Mouse (Mus musculus): ENCODE data around the gene Grin2a. TPM values are rescaled to one million over a fixed set of nuclear protein-coding genes. Genes with fewer than 3 reads are reported as not detected.

Grin2a gene
- polyA plus RNA-seq, 1 experiment from 2014 or later, result 1.0 TPM

DNA sequence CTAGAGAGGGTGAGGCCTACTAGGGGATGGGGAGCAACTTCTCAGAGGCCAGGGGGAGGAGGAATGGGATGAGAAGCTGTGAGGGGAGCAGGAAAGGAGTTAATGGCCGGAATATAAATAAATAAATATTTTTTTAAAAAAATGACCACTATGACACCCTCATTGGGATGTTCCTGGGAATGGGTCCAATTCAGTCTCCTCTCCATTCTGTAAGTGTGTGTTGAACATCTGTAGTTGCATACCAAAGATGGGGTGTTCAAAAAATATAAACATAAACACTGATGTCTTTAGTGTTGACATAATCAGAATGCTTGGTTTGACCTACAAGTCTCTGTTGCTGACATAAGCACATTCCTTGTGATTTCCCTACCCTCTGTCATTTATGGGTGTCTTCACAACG, 298.2 kb downstream of the Grin2a start:
- DNase-seq (ENCODE audit: low spot score) (no peak), ATAC-seq (ENCODE audit: insufficient read depth, low FRiP score, low TSS enrichment) (no peak)
- no peaks in the 10 kb centered on the region for H3K27me3 ChIP-seq (ENCODE audit: control insufficient read depth, insufficient read depth, low read length)
- no peaks in the 10 kb centered on the region for H3K36me3 ChIP-seq (ENCODE audit: control insufficient read depth, insufficient read depth, low read length)
- no peaks in the 10 kb centered on the region for H3K4me1 ChIP-seq (ENCODE audit: control insufficient read depth, insufficient read depth, low read length)
- H3K4me2 ChIP-seq (ENCODE audit: low read depth), result no peak overlapping the region
- H3K9ac ChIP-seq (ENCODE audit: low read length), result no peak overlapping the region
- no peaks in the 10 kb centered on the region for H3K9me3 ChIP-seq (ENCODE audit: control insufficient read depth, low read length)
- no peak overlapping the region for H3K4me3 ChIP-seq (ENCODE audit: low read depth, low read length)
- WGBS, result 69% methylated on average over 2 of the region's 2 CpGs
- H3K27ac ChIP-seq (ENCODE audit: low read depth, low read length), result no peak overlapping the region

DNA sequence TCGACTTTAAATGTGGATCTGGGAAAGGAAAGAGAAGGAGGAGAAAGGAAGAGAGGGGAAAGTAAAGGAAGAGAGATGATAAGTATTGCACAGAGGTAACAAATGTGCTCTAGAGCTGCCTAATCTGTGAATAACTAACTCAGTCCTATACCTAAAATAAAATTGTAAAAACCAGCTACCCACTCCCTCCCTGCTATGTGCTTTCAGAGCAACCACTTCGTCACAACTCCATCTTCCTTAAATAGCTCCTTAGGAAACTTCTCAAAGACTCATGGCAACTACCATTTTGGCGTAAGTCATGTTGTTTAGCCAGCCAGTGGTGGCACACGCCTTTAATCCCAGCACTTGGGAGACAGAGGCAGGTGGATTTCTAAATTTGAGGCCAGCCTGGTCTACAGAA, 301.3 kb downstream of the Grin2a start:
- WGBS, result 82% methylated on average over 4 of the region's 4 CpGs
- H3K9ac ChIP-seq (ENCODE audit: low read length), result no peak overlapping the region
- H3K4me2 ChIP-seq (ENCODE audit: low read depth), result no peak overlapping the region
- H3K27ac ChIP-seq (ENCODE audit: low read depth, low read length), result no peak overlapping the region
- no peak overlapping the region for H3K4me3 ChIP-seq (ENCODE audit: low read depth, low read length)
- H3K36me3 ChIP-seq (ENCODE audit: control insufficient read depth, insufficient read depth, low read length), result no peaks in the 10 kb centered on the region
- H3K4me1 ChIP-seq (ENCODE audit: control insufficient read depth, insufficient read depth, low read length), result no peaks in the 10 kb centered on the region
- no peaks in the 10 kb centered on the region for H3K27me3 ChIP-seq (ENCODE audit: control insufficient read depth, insufficient read depth, low read length)
- DNase-seq (ENCODE audit: low spot score), result no peak
- ATAC-seq (ENCODE audit: insufficient read depth, low FRiP score, low TSS enrichment), result no peak
- H3K9me3 ChIP-seq (ENCODE audit: control insufficient read depth, low read length), result no peaks in the 10 kb centered on the region

DNA sequence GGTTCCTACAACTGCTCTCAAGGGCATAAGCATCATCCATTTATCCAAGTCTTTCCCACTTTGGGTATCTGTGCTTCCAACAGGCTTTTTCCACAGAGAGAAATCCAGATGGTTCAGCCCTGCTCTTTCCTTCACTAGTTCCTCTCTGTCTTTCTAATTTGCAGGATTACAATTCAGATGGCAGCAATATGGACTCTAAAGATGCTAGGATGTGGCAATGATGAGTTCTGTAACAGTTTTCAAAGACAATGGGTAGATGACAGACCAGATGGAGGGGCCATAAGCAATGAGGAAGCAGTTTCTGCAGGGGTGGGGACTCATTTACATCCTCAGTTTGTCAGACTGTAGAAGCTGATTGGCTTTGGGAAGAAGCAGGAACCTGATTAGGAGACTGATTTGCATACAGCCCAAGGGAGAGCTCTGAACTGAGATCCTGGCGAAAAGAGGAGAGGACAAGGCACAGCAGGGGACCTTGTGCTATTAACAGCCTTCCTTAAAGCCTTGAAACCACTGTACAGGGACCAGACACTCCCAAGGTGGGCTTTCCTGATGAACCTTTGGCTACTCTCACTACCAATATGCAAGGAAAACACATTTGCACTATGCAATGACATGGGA, 306.7 kb downstream of the Grin2a start:
- ATAC-seq (ENCODE audit: insufficient read depth, low FRiP score, low TSS enrichment) (no peak), DNase-seq (ENCODE audit: low spot score) (no peak)
- Histone ChIP-seq H3K27me3 (ENCODE audit: control insufficient read depth, insufficient read depth, low read length) (no peaks in the 10 kb centered on the region), H3K4me3 (ENCODE audit: low read depth, low read length) (no peak overlapping the region), H3K27ac (ENCODE audit: low read depth, low read length) (no peak overlapping the region), H3K36me3 (ENCODE audit: control insufficient read depth, insufficient read depth, low read length) (no peaks in the 10 kb centered on the region), H3K4me2 (ENCODE audit: low read depth) (no peak overlapping the region), H3K9ac (ENCODE audit: low read length) (no peak overlapping the region), H3K9me3 (ENCODE audit: control insufficient read depth, low read length) (no peaks in the 10 kb centered on the region), H3K4me1 (ENCODE audit: control insufficient read depth, insufficient read depth, low read length) (no peaks in the 10 kb centered on the region)
- WGBS, result 32% methylated on average over 1 of the region's 1 CpGs

DNA sequence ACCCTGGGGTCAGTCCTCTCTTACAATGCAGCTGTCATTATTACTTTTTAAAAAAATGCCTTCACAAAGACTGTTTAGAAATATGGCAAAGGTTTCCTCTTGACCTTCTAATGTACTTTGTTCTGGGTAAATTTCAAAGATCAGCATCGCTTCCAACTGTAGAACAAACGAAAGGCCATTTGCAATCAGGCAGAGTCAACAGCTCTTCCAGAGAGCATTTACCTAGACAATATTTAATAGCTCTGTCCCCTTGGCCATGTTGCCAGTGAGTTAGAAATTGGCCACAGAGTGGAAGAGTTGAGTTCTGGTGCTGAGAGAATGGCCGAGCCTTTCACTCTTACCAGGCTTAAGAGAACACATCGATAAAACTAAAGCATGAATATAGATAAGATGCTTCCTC, 314.8 kb downstream of the Grin2a start:
- DNase-seq (ENCODE audit: low spot score), result no peak
- H3K27ac ChIP-seq (ENCODE audit: low read depth, low read length), result no peak overlapping the region
- no peak for ATAC-seq (ENCODE audit: insufficient read depth, low FRiP score, low TSS enrichment)
- H3K9me3 ChIP-seq (ENCODE audit: control insufficient read depth, low read length), result no peaks in the 10 kb centered on the region
- H3K36me3 ChIP-seq (ENCODE audit: control insufficient read depth, insufficient read depth, low read length), result no peaks in the 10 kb centered on the region
- 83% methylated on average over 4 of the region's 4 CpGs for WGBS
- H3K4me2 ChIP-seq (ENCODE audit: low read depth), result no peak overlapping the region
- no peaks in the 10 kb centered on the region for H3K27me3 ChIP-seq (ENCODE audit: control insufficient read depth, insufficient read depth, low read length)
- no peak overlapping the region for H3K9ac ChIP-seq (ENCODE audit: low read length)
- no peak overlapping the region for H3K4me3 ChIP-seq (ENCODE audit: low read depth, low read length)
- no peaks in the 10 kb centered on the region for H3K4me1 ChIP-seq (ENCODE audit: control insufficient read depth, insufficient read depth, low read length)

DNA sequence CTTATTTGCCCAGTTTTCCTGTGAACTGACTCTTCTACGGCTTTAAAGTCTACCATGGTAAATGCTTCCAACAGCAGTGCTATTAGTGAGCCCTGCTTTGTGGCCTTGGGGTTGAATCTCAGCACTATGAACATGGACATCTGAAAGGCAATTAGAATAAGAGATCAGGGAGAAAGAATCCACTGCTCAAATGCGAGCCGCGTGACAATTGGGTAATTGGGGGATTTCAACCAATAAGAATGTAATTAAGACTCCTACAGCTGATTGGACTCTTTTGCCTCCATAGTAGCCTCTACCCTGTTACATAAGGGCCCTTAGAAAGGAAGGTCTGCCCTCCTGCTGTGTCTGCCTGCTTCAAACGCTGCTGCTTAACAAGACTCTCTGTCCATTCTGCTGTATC, 315.4 kb downstream of the Grin2a start:
- H3K36me3 ChIP-seq (ENCODE audit: control insufficient read depth, insufficient read depth, low read length), result no peaks in the 10 kb centered on the region
- H3K4me3 ChIP-seq (ENCODE audit: low read depth, low read length), result no peak overlapping the region
- WGBS, result 60% methylated on average over 5 of the region's 5 CpGs
- no peaks in the 10 kb centered on the region for H3K4me1 ChIP-seq (ENCODE audit: control insufficient read depth, insufficient read depth, low read length)
- no peak overlapping the region for H3K27ac ChIP-seq (ENCODE audit: low read depth, low read length)
- H3K27me3 ChIP-seq (ENCODE audit: control insufficient read depth, insufficient read depth, low read length), result no peaks in the 10 kb centered on the region
- H3K4me2 ChIP-seq (ENCODE audit: low read depth), result no peak overlapping the region
- no peak overlapping the region for H3K9ac ChIP-seq (ENCODE audit: low read length)
- ATAC-seq (ENCODE audit: insufficient read depth, low FRiP score, low TSS enrichment), result no peak
- DNase-seq (ENCODE audit: low spot score), result no peak
- no peaks in the 10 kb centered on the region for H3K9me3 ChIP-seq (ENCODE audit: control insufficient read depth, low read length)

DNA sequence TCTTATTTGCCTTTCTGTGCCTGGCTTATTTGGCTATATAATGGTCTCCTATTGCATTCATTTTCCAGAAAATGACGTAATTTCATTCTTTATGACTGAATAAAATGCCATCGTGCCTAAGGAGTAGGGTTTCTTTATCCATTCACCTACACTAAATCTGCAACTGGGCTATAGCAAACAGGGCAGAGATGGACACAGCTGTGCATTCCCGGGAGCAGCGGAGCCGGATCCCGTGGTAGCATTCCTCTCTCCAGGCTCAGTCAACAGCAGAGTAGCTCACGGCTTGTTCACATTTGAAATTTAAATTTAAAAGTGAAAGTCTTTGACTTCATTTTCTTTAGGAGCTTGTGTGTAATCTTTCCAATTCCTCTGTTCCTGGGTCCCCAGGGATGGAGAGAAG, 316.6 kb downstream of the Grin2a start:
- H3K9me3 ChIP-seq (ENCODE audit: control insufficient read depth, low read length), result no peaks in the 10 kb centered on the region
- no peak overlapping the region for H3K4me3 ChIP-seq (ENCODE audit: low read depth, low read length)
- 78% methylated on average over 7 of the region's 7 CpGs for WGBS
- no peak overlapping the region for H3K27ac ChIP-seq (ENCODE audit: low read depth, low read length)
- H3K4me1 ChIP-seq (ENCODE audit: control insufficient read depth, insufficient read depth, low read length), result no peaks in the 10 kb centered on the region
- no peak overlapping the region for H3K4me2 ChIP-seq (ENCODE audit: low read depth)
- DNase-seq (ENCODE audit: low spot score), result no peak
- no peaks in the 10 kb centered on the region for H3K36me3 ChIP-seq (ENCODE audit: control insufficient read depth, insufficient read depth, low read length)
- H3K9ac ChIP-seq (ENCODE audit: low read length), result no peak overlapping the region
- no peaks in the 10 kb centered on the region for H3K27me3 ChIP-seq (ENCODE audit: control insufficient read depth, insufficient read depth, low read length)
- no peak for ATAC-seq (ENCODE audit: insufficient read depth, low FRiP score, low TSS enrichment)

DNA sequence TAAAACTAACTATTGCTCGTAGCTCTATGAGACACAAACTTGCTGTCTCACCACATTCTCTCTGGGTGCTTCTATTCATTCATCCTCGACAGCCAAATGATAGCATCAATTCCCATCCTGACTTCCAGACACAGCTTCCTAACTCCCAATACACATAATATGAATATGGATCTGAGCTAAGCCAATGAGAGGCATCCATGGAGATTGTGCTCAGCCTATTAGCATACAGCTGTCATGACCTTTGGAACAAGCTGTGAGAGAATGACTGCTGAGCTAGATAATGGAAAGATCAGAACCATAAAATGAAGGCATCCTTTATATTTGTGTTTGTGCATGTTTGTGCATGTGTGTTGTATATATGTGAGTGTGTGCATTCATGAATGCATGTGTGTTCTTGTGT, 323.0 kb downstream of the Grin2a start:
- Histone ChIP-seq H3K27ac (ENCODE audit: low read depth, low read length) (no peak overlapping the region), H3K36me3 (ENCODE audit: control insufficient read depth, insufficient read depth, low read length) (no peaks in the 10 kb centered on the region), H3K27me3 (ENCODE audit: control insufficient read depth, insufficient read depth, low read length) (no peaks in the 10 kb centered on the region), H3K9ac (ENCODE audit: low read length) (no peak overlapping the region), H3K4me1 (ENCODE audit: control insufficient read depth, insufficient read depth, low read length) (no peaks in the 10 kb centered on the region), H3K4me2 (ENCODE audit: low read depth) (no peak overlapping the region), H3K4me3 (ENCODE audit: low read depth, low read length) (no peak overlapping the region), H3K9me3 (ENCODE audit: control insufficient read depth, low read length) (no peaks in the 10 kb centered on the region)
- DNase-seq (ENCODE audit: low spot score), result no peak
- ATAC-seq (ENCODE audit: insufficient read depth, low FRiP score, low TSS enrichment), result peak; percentile 65; the same call in 1 of the 2 replicates
- 58% methylated on average over 2 of the region's 2 CpGs for WGBS

DNA sequence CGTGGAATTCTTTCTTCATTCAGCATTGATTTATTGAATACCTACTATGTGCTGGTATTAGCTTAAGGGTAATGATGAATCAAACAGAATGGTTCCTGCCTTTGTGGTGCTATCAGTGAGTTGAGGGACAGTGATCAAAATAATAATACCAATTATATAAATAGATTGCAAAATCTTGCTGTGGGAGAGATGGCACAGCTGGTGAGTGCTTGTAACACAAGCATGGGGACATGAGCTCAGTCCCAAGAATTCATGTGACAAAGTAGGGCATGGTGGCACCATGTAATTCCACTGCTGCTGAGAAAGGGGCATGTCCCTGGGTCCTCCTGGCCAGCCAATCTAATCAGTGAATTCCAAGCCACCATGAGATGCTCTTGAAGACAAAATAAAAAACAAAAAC, 324.1 kb downstream of the Grin2a start:
- ATAC-seq (ENCODE audit: insufficient read depth, low FRiP score, low TSS enrichment), result no peak
- DNase-seq (ENCODE audit: low spot score), result no peak
- Histone ChIP-seq H3K9ac (ENCODE audit: low read length) (no peak overlapping the region), H3K4me1 (ENCODE audit: control insufficient read depth, insufficient read depth, low read length) (no peaks in the 10 kb centered on the region), H3K4me2 (ENCODE audit: low read depth) (no peak overlapping the region), H3K9me3 (ENCODE audit: control insufficient read depth, low read length) (no peaks in the 10 kb centered on the region), H3K27ac (ENCODE audit: low read depth, low read length) (no peak overlapping the region), H3K27me3 (ENCODE audit: control insufficient read depth, insufficient read depth, low read length) (no peaks in the 10 kb centered on the region), H3K4me3 (ENCODE audit: low read depth, low read length) (no peak overlapping the region), H3K36me3 (ENCODE audit: control insufficient read depth, insufficient read depth, low read length) (no peaks in the 10 kb centered on the region)
- 86% methylated on average over 1 of the region's 1 CpGs for WGBS

DNA sequence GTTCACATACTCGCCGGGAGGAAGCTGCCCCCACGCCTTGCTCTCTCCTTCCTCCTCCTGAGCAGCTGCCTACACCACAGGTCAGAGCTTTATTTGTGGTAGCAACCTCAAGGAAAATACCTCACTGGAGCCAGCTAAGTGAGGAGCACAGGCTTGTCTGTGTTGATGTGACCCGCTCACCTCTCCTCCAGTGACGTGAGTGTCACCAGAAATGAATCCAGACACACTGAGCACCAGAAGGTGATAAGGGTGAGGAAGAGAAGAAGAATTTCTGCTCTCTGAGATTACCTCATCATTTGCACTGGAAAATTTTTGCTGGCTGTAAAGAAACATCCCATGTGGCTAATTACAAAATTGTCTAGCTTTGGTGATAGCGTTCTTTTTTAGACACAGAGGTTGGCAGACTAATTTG, 324.6 kb downstream of the Grin2a start:
- Histone ChIP-seq H3K9me3 (ENCODE audit: control insufficient read depth, low read length) (no peaks in the 10 kb centered on the region), H3K9ac (ENCODE audit: low read length) (no peak overlapping the region), H3K27me3 (ENCODE audit: control insufficient read depth, insufficient read depth, low read length) (no peaks in the 10 kb centered on the region), H3K36me3 (ENCODE audit: control insufficient read depth, insufficient read depth, low read length) (no peaks in the 10 kb centered on the region), H3K4me2 (ENCODE audit: low read depth) (no peak overlapping the region), H3K4me3 (ENCODE audit: low read depth, low read length) (no peak overlapping the region), H3K27ac (ENCODE audit: low read depth, low read length) (no peak overlapping the region), H3K4me1 (ENCODE audit: control insufficient read depth, insufficient read depth, low read length) (no peaks in the 10 kb centered on the region)
- no peak for ATAC-seq (ENCODE audit: insufficient read depth, low FRiP score, low TSS enrichment)
- DNase-seq (ENCODE audit: low spot score), result no peak
- WGBS, result 86% methylated on average over 6 of the region's 6 CpGs
